Mouse (Mus musculus) neural tube, embryonic 11.5 days (tissue): ENCODE data around the gene Emsy. TPM values are rescaled to one million over a fixed set of nuclear protein-coding genes. Genes with fewer than 3 reads are reported as not detected.

Experiments used
- ATAC-seq: fragments of 200-750 bp; cut with Nextera tagmentation; 2 replicates; pipeline ENCODE4 v1.8.0; 2017; ENCODE audit warnings: moderate number of reproducible peaks, mild to moderate bottlenecking, moderate TSS enrichment, moderate library complexity; ENCODE audit not compliant: insufficient read depth, low FRiP score, low TSS enrichment
- DNase-seq: peaks from one replicate; pipeline ENCODE4 v3.0.0-alpha.2; 2015; ENCODE audit warnings: low spot score
- H3K27ac ChIP-seq: fragments of 300-500 bp; sonication (generic); 2 replicates; pipeline ENCODE4 v1.5.1; 2014; ENCODE audit warnings: low read depth, mild to moderate bottlenecking, low read length
- H3K27me3 ChIP-seq: fragments of 300-500 bp; sonication (generic); 2 replicates; pipeline ENCODE4 v1.6.1; 2014; ENCODE audit warnings: mild to moderate bottlenecking, low read length, mixed read lengths; ENCODE audit not compliant: control insufficient read depth, insufficient read depth
- H3K36me3 ChIP-seq: fragments of 300-500 bp; sonication (generic); 2 replicates; pipeline ENCODE4 v1.6.1; 2014; ENCODE audit warnings: mild to moderate bottlenecking, low read length, moderate library complexity, mixed read lengths; ENCODE audit not compliant: control insufficient read depth, insufficient read depth
- H3K4me1 ChIP-seq: fragments of 300-500 bp; sonication (generic); 2 replicates; pipeline ENCODE4 v1.6.1; 2014; ENCODE audit warnings: low read length, mixed read lengths; ENCODE audit not compliant: control insufficient read depth, insufficient read depth
- H3K4me2 ChIP-seq: fragments of 300-500 bp; sonication (generic); 2 replicates; pipeline ENCODE4 v1.6.1; 2014; ENCODE audit warnings: low read depth, mild to moderate bottlenecking, moderate library complexity
- H3K4me3 ChIP-seq: fragments of 300-500 bp; sonication (generic); 2 replicates; pipeline ENCODE4 v1.5.1; 2014; ENCODE audit warnings: low read depth, low read length
- H3K9ac ChIP-seq: fragments of 300-500 bp; sonication (generic); 2 replicates; pipeline ENCODE4 v1.6.1; 2014; ENCODE audit warnings: mild to moderate bottlenecking, low read length
- H3K9me3 ChIP-seq: fragments of 300-500 bp; sonication (generic); 2 replicates; pipeline ENCODE4 v1.6.1; 2016; ENCODE audit warnings: low read length; ENCODE audit not compliant: control insufficient read depth
- WGBS: fragments of 180-500 bp; shearing (Covaris S2); extraction: QIAGEN DNeasy Blood & Tissue Kit; methylation state at CpG from one replicate; pipeline ENCODE4 v1.1.7; 2014; 5-methylcytosine and 5-hydroxymethylcytosine counted together
- polyA plus RNA-seq: library from polyadenylated mRNA; unstranded; fragments of >200 nt; fragmentation: Nextera tagmentation; extraction: Ambion mirVana; gene quantifications from 2 replicates; pipeline ENCODE4 v1.2.1, GENCODE M21; 2014

The Emsy gene
- polyA plus RNA-seq, 1 experiment from 2014 or later, result 63.7 TPM

DNA sequence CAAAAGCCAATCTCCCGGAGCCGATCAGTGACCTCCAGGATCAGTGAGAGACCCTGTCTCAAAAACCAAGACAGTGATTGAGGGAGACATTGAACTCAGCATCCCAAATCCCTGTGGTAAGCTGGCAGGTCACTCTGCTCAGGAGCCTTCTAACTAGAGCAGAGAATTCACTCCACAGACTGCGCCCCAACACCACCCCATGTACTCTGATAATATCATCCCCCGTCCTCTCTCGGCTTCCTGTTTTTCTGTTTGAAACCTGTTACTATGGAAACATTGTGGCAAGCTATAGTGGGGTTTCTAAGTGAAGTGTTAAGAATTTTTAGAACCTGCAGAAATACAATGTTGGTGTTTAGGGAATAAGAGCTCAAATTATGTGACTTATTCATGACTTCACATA lies 37.5 kb upstream of the Emsy start:
- 86% methylated on average over 5 of the region's 5 CpGs for WGBS
- Histone ChIP-seq H3K4me3 (no peak overlapping the region), H3K27me3 (no peaks in the 10 kb centered on the region), H3K27ac (no peak overlapping the region), H3K9me3 (no peaks in the 10 kb centered on the region), H3K9ac (no peak overlapping the region), H3K36me3 (no peaks in the 10 kb centered on the region), H3K4me2 (no peak overlapping the region), H3K4me1 (peaks cover 3% of the 10 kb centered on the region; the same call in 1 of the 2 replicates)
- ATAC-seq, result no peak
- DNase-seq, result no peak

DNA sequence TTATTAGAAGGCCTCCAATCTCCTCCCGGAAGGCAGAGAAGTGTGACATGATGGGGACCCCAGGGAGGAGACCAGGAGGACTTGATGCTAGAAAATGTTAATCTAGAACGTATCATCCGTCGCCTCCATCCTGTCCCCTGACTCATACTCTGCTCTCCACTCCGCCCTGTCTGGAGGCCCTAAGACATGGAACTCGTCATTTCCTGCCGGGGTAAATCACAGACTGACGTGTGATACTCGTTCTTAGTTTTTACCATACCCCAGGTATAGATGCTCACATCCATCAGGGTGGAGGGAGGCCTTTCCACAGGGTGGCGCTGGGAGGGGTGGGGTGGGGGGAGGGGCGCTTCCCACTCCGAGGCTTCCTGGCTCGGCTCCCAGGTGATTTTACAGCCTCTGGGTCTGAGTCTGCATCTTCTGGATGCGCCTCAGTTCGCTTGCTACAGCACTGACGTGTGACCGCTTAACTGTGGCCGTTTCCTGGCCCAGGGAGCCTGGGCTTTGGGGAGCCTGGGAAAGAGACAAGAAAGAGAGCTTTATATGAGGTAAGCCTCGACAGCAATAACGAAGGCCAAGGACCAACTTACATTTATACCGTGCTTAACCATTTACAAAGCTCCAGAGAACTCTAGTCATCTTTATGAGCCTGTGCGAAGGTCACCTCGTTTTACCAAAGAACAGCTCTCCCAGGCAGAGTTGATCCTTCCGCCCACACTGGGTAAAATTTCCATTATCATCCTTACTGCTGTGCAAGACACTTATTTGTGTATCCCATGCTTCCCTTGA lies 36.4 kb upstream of the Emsy start:
- ATAC-seq (no peak), DNase-seq (no peak)
- H3K9ac ChIP-seq, result no peak overlapping the region
- H3K27me3 ChIP-seq, result no peaks in the 10 kb centered on the region
- no peak overlapping the region for H3K4me3 ChIP-seq
- no peak overlapping the region for H3K27ac ChIP-seq
- H3K9me3 ChIP-seq, result no peaks in the 10 kb centered on the region
- no peak overlapping the region for H3K4me2 ChIP-seq
- peaks cover 3% of the 10 kb centered on the region; the same call in 1 of the 2 replicates for H3K4me1 ChIP-seq
- WGBS, result 51% methylated on average over 24 of the region's 24 CpGs
- H3K36me3 ChIP-seq, result no peaks in the 10 kb centered on the region

DNA sequence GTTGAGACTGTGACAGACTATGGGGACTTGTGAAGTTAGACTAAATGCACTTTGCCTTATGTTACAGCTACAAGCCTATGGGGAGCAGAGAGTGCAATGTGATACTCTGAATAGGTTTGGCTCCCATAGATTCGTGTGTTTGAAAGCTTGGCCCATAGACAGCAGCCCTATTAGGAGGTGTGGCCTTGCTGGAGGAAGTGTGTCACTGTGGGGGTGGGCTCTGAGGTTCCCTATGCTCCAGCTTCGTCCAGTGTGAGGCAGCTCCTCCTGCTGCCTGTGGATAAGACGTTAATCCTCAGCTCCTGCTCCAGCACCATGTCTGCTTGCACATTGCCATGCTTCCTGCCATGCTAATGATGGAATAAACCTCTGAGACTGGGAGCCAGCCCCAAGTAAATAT lies 34.2 kb upstream of the Emsy start:
- ATAC-seq (no peak), DNase-seq (peak; percentile 18)
- Histone ChIP-seq H3K9me3 (no peaks in the 10 kb centered on the region), H3K4me1 (peaks cover 3% of the 10 kb centered on the region; the same call in 1 of the 2 replicates), H3K36me3 (no peaks in the 10 kb centered on the region), H3K27me3 (no peaks in the 10 kb centered on the region), H3K4me3 (no peak overlapping the region), H3K27ac (no peak overlapping the region), H3K4me2 (no peak overlapping the region), H3K9ac (no peak overlapping the region)
- 22% methylated on average over 3 of the region's 3 CpGs for WGBS

DNA sequence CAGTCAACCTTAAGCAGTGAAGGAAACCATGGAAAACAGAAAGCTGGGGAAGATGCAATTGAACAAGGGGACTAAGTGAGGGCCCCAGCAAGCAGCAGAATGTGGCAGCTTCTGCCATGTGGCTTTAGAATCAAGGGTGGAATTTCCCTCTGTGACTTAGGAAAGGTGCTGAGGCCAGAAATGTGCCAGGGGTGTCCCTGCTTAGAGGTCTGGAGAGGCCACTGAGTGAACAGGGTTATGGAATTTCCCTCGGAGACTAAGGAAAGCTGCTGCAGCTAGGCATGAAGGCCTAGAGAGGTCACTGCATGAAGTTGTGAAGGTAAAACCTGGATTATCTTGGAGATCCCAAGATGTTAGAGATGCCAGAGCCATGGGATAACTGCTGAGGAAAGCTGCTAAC lies 33.5 kb upstream of the Emsy start:
- H3K4me2 ChIP-seq, result no peak overlapping the region
- ATAC-seq (no peak), DNase-seq (no peak)
- H3K9me3 ChIP-seq, result no peaks in the 10 kb centered on the region
- WGBS, result 97% methylated on average over 1 of the region's 1 CpGs
- peaks cover 3% of the 10 kb centered on the region; the same call in 1 of the 2 replicates for H3K4me1 ChIP-seq
- H3K4me3 ChIP-seq, result no peak overlapping the region
- H3K27ac ChIP-seq, result no peak overlapping the region
- no peaks in the 10 kb centered on the region for H3K27me3 ChIP-seq
- no peaks in the 10 kb centered on the region for H3K36me3 ChIP-seq
- no peak overlapping the region for H3K9ac ChIP-seq

DNA sequence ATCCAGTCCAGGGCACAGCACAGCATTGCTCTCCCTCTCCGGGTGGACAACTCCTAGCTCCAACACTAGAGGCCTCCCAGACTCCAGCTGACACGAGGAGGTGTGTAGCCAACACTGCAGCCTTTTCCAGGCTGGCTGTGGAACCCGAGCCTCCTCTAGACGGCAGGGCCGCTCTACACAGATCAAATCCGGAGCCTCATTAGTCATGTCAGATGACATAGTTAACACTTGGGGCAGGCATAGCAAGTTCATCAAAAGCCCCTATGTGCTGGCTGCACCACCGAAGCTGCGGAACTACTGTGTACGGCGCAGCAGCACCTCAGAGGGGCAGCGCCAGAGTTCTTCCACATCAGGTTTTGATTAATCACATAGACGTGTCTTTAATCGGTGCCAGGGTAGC lies 29.3 kb upstream of the Emsy start:
- Histone ChIP-seq H3K4me3 (no peak overlapping the region), H3K27ac (no peak overlapping the region), H3K36me3 (no peaks in the 10 kb centered on the region), H3K4me2 (no peak overlapping the region), H3K9ac (no peak overlapping the region), H3K27me3 (no peaks in the 10 kb centered on the region), H3K9me3 (no peaks in the 10 kb centered on the region), H3K4me1 (no peaks in the 10 kb centered on the region)
- ATAC-seq (no peak), DNase-seq (peak; percentile 53)
- 45% methylated on average over 13 of the region's 13 CpGs for whole genome bisulfite sequencing

DNA sequence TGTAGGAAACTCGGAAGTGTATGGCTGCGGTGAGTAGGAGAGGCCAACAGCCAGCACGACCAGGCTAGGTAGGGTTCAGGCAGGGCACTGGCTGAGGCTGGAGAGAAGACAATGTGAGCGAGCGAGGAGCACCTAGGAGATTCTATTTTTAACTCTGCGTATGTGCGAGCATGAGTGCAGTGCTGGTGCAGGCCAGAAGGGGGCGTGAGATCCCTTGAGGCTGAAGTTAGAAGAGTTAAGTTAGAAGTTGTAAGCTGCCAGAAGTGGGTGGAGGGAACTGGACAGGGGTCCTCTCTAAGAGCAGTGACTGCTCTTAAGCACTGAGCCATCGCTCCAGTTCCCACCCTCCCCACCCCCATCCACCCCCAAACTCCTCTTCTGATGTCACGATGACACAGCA lies 26.2 kb upstream of the Emsy start:
- Histone ChIP-seq H3K4me1 (no peaks in the 10 kb centered on the region), H3K36me3 (no peaks in the 10 kb centered on the region), H3K9me3 (no peaks in the 10 kb centered on the region), H3K4me3 (no peak overlapping the region), H3K27ac (no peak overlapping the region), H3K9ac (no peak overlapping the region), H3K27me3 (no peaks in the 10 kb centered on the region), H3K4me2 (no peak overlapping the region)
- DNase-seq (no peak), ATAC-seq (no peak)
- 90% methylated on average over 10 of the region's 10 CpGs for WGBS

DNA sequence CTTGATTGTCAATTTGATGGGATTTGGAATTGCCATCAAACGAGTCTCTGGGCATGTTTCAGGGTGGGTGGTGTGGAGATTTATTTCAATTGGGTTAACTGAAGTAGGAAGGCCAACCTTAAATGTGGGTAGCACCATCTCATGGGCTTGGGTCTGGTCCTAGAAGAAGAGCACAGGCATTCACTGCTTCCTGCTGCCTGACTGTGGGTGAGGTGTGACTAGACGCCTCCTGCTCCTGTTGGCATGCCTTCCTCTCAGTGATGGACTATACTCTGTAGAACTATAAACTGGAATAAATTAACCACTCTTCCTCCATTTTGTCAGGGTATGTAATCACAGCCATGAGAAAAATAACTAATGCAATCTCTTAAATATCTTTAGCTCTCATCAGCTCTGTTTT lies 24.1 kb upstream of the Emsy start:
- DNase-seq (no peak), ATAC-seq (no peak)
- H3K27me3 ChIP-seq, result no peaks in the 10 kb centered on the region
- no peak overlapping the region for H3K4me3 ChIP-seq
- H3K27ac ChIP-seq, result no peak overlapping the region
- H3K36me3 ChIP-seq, result no peaks in the 10 kb centered on the region
- no peak overlapping the region for H3K9ac ChIP-seq
- no peaks in the 10 kb centered on the region for H3K4me1 ChIP-seq
- WGBS, result 64% methylated on average over 2 of the region's 2 CpGs
- no peak overlapping the region for H3K4me2 ChIP-seq
- no peaks in the 10 kb centered on the region for H3K9me3 ChIP-seq

DNA sequence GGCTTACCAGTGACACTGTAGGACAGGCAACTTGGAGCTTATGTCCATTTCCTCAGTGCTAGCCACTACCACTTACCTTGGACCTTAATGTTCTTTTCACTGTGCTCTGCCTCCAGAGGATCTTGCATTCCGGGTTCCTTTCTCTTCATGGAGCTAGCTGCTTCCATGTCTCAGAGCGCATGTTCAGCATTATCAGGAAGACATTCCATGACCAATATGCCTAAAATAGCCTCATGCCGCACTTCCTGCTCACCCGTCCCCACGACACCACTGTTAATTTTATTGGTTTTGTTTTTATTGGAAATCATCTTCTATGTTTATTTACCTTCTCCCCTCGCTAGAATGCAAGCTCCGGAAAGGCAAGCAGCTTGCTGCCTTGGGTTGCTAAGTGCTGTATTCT lies 21.9 kb upstream of the Emsy start:
- Histone ChIP-seq H3K9ac (no peak overlapping the region), H3K9me3 (no peaks in the 10 kb centered on the region), H3K4me3 (no peak overlapping the region), H3K36me3 (no peaks in the 10 kb centered on the region), H3K4me2 (no peak overlapping the region), H3K4me1 (no peaks in the 10 kb centered on the region), H3K27ac (no peak overlapping the region), H3K27me3 (no peaks in the 10 kb centered on the region)
- ATAC-seq (no peak), DNase-seq (no peak)
- WGBS, result 76% methylated on average over 7 of the region's 7 CpGs

DNA sequence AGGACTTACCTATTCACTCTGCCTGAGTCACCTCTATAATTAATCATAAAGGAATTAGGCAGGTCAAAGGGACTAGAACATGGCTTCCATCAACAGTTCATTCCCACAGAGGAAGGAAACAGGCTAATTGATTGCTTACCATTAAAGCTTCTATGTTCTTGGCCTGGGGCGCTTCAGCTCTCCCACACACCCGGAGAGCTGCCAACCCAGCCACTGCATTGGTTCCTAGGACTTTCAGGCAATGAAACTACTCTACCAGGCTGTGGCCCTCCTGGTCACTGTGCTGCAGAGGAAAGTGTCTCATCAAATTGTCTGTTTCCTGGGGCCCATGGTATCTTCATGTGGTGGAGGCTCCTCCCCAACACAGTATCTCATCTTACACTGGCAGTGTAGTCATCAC lies 20.9 kb upstream of the Emsy start:
- H3K9me3 ChIP-seq, result no peaks in the 10 kb centered on the region

More for the DNA sequence above, 20.9 kb upstream of the Emsy start:
- no peak overlapping the region for H3K4me2 ChIP-seq
- no peaks in the 10 kb centered on the region for H3K27me3 ChIP-seq
- DNase-seq (no peak), ATAC-seq (no peak)
- WGBS, result 85% methylated on average over 2 of the region's 2 CpGs
- no peaks in the 10 kb centered on the region for H3K4me1 ChIP-seq
- H3K4me3 ChIP-seq, result no peak overlapping the region
- H3K36me3 ChIP-seq, result no peaks in the 10 kb centered on the region
- H3K9ac ChIP-seq, result no peak overlapping the region
- no peak overlapping the region for H3K27ac ChIP-seq
